Mouse (Mus musculus): ENCODE measurements around the gene Kdm5b.

The Kdm5b gene

DNA sequence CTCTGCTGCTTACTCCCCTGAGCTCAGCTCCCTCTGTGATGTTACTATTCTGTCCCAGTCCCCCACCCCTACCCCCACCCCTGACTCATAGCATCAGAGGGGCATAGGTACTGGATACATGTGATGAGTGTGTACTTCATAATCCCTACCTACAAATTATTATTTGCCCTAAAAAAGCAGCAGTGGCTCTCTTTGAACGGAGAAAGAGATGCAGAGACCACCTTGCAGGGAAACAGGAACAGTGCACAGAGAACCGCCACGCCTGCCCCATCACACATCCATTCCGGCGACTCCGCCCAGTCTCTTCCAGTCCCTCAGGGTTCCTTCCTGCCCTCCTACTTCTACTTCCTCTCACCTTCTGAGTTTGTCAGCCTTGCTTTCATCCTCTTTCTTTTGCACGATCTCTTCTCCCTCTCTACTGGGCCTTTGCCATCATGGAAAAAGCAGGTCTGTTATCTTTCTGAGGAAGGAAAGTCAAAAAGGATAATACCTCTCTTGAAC is 10.3 kb upstream of the Kdm5b start, which contains the start of gene Mgat4e:
Mgat4e (minus strand) TSS at position 51 of the 501 bp plus-strand sequence.
- no peak for DNase-seq (ENCODE audit: low spot score in 2 of 2)

DNA sequence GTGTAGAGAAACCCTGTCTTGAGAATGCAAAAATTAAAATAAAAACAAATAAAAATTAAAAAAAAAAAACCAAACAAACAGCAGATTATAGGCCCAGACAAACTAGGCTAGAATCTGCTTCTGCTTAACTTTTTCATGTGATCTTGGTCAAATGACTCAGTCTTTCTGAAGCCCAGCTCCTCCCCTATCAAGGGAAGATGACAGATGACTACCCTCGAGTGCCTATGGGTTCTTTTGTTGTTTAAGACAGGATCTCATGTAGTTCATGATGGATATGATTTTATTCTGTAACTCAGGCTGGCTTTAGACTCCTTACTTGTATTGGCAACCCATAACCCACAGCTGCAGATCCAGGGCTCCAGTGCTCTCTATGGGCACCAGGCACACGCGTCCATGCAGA is 8.1 kb upstream of the Kdm5b start:
- DNase-seq (ENCODE audit: low spot score in 2 of 2), result no peak

DNA sequence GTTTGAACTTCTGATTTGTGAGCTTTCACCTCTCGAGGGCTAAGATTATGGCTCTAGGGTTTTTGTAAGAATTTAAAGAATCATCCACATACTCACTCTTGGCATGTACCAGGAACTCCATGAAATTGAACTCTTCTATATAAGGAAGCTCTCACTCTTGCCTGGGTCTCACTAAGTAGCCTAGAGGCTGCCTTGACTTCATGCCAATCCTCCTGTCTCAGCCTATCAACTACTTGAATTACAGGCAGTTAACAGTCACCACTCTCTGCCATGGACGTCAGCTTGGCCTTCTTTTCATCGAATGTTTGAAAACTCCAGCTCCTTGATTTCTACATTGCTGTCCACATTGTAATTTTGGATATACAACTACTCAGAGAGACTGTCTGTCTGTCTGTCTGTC is 7.6 kb upstream of the Kdm5b start:
- DNase-seq (ENCODE audit: low spot score in 2 of 2), result no peak

DNA sequence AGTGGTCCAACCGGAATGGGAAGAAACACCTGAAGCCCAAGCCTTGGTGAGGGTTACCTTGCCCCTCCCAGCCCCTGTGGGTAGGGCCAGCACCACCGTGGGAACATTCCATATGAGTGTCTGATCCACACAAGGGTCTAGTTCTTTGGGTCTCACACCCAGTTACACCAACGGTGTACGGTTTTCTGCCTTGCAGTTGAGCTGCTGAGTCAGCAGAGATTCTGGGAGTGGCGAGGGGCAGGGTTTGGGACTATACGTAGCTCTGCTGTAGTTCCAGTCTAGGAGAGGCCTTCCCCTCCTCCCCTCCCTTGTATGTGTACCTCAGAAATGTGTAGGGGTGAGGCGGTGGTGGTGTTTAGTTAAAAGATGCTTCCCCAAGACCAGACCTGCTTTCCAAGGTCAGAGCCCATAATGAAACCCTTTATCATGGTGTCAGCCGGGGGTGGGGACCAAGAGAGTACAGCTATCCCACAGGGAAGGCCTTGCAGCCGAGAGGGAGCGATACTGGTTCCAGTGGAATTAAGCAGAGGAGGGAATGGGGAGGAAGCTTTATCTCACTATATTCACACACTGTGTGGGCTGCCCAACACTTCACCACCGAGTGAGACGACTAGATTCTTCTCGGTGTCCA is 4.6 kb upstream of the Kdm5b start:
- DNase-seq (ENCODE audit: low spot score in 2 of 2), result peak in 1 of 2 experiments; percentile 58

DNA sequence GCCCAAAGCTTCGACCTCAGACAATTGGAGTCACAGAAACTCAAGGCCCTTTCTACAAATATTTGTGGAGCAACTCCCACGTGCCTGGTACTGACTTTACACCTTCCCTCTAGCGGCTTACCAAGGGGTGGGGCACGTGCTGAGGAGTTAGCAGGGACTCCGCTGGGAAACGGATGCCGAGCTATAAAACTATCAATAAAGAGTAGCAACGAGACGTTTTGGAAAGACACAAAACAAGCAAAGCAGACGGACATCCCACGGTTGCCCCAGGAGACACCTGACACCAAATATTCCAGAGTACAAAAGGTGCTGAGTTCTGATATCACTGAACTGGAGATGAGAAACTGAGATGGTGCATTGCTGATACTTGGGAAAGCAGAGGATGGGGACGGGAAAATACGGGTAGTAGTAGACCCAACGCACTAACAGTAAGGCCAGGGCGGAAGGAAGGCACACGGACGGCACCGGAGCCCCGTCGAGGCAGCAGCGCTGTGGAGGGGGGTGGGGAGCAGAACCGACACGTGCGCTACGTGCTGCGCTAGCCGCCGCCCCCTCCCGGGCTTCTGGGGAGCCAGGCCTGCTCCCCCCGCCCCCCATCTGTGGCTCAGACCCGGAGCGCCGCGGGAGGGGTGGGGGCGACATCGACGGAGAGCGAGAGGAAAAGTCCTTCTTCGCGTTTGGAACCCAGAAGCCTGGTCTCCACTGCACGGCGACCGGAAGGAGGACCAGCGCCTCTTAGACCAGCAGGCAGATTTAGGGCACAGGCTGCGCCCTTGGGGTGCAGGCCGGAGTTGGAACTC is 3.9 kb upstream of the Kdm5b start:
- DNase-seq (ENCODE audit: low spot score in 2 of 2), result peak; percentile 74 to 76

DNA sequence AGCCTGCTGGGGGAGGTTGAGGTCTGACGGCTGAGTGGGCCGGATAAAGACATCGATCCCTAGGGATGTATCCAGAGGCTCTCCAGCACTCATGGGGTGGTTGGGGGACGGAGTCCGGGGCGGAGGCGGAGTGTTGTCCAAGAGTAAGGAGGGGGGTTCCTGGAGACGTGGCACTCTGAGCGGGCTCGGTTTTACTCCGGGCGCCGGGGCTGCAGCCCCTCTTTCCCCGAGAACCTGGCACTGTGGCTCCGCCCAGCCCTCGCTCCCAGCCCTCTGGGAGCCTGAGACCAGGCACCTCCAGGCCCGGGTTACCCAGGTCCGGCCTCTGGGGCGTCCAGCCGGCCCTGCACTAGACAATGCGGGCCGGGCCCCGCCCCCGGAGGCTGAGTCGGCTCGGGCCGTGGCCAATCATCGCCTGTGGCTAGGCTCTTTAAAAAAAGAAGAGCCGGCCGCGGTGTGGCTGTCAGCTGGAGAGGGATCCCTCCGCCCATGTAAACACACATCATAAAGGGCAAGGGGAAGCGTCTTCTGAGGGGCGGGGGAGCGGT is 3.2 kb upstream of the Kdm5b start:
- peak; percentile 94 to 96 for DNase-seq (ENCODE audit: low spot score in 2 of 2)

DNA sequence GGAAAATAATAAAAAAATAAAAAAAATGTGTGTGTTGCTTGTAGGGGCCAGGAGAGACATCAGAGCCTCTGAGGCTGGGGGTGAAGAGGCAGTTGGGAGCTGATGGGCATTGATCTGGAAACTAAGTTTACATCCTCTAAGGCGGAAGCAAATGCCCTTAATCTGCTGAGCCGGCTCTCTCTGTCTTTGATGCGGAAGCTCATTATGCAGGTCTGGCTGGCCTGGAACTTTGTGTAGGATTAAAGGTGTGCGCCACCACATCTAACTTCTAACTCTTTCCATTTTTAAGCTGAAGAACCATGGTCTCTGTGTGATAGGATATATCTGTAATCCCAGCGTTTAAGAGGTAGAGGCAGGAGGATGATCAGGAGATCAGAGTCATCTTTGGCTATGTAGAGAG is 1.5 kb upstream of the Kdm5b start:
- no peak for DNase-seq (ENCODE audit: low spot score in 2 of 2)

DNA sequence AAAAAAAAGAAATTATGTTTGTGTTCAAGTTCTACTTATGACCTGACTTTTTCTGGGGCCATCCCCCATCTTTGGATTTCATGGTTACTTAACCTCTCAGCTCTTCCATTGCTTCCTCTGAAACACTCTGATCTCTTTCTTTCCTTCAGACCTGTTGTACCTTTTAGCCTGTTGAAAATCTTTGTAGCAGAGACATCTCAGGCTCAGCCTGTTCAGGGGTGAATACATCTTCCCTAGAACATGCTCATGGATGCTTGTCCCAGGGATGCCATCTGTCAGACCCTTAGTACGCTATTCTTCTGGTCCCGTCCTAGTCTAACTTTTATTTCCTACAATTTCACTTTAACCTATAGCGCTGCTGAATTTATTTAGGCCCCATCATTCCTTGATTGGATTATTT is 745 bp upstream of the Kdm5b start:
- no peak for DNase-seq (ENCODE audit: low spot score in 2 of 2)

DNA sequence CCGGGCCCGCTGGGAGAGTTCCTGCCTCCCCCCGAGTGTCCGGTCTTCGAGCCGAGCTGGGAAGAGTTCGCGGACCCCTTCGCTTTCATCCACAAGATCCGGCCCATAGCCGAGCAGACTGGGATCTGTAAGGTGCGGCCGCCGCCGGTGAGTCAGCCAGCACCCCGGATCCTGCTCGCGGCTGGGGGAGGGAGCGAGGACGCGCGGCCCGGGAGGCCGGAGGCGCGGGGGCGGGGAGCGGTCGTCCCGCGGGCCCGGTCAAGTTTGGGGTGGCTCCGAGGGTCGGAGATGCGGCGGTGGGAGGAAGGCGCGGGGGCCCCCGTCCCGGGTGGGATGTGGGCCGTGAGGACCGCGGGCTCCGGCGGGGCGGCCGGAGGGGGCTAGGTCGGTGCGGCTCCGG is 425 bp downstream of the Kdm5b start:
- DNase-seq (ENCODE audit: low spot score in 2 of 2), result no peak

DNA sequence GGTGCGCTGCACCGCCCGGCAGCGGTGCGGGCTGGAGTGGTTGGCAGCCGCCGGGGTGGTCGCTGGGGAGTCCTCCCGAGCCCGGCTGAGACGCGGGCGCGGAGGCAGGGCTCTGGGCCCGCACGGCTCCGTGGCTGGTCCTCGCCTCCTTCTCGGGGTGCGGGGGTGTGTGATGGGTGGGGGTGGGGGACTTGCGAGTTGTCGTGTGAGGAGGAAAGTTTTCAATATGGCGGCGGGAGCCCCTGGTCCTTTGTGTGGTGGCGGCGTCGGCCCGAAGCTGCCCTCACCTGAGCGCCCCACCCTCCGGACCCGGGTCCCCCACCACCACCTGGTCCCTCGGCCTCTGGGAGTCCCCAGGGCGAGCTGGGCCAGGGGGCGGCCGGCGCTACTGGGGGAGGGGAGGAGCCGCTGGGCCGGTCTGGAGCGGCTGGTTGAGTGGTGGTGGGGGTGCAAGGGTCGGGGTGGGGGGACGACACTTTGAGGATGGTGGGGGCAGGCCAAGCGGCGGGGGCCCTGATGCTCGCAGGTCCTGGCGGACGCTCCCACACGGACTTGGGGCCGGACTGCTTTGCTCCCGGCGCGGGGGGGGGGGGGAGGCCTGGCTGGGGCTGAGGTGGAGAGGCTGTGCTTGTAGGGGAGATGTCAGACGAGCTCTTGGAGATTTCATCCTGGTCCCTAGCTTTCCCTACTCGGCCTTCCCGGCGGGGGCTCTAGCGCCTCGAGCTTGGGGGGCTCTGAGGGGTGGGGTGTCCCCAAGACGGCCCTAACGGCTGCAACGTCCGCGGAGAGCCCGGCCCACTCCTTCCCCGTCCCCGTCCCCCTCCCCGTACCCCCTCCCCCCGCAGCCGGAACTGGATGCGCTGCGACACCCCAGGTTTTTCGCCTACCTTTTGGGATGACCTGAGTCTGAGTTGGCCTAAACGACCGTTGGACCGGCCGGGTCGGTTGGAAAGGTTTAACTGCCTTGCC is 1.1 kb downstream of the Kdm5b start:
- DNase-seq (ENCODE audit: low spot score in 2 of 2), result peak in 1 of 2 experiments; percentile 36

DNA sequence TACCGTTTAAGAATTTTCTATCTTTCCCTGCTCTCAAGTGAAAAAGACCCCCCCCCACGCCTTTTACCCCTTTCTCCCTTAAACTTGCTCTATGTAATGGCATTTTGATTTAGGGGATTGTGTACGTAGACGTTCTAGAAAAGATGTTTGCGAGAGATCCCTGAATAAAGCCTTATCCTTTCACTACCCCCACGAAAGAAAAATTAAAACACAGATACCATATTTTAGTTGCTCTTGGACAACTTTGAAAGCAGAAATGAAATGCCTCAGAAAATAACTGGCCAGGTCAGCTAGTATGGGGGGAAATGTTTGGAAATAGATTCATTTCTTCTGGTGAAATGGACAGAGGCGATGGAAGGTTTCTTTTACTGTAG is 1.8 kb downstream of the Kdm5b start:
- DNase-seq (ENCODE audit: low spot score in 2 of 2), result no peak

DNA sequence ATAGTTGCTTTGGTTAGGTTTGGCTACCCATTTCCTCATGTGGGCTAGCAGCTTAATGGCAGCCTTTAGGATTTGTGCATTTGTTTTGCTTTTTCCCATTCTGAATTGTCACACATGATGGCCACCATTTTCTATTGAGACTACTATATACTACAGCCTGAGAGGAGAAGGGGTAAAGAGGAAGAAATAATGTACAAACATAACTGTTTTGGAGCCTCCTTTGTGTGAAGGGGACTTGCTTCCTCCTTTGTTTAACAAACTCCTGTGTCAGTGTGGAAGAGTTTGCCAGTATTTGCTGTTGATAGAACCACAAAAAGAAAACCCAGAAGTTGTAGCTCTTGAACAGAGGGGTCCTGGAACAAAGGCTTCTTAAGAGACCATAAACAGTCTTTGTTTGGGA is 2.5 kb downstream of the Kdm5b start:
- DNase-seq (ENCODE audit: low spot score in 2 of 2), result no peak

DNA sequence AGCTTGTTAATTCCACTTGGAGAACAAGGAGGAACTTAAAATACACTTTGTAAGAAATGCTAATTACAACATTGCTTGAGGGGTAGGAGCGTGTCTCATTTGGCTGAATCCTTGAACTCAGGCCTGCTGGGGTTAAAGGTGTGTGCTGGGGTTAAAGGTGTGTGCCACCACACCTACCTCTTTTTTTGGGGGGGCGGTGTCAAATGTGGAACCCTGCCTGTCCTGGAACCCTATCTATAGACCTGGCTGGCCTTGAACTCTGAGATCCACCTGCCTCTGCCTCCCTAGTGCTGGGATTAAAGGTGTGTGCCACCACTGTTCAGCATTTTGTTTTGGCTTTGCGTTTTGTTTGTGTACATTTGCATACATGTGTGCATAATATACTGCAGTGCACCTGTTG is 3.8 kb downstream of the Kdm5b start:
- DNase-seq (ENCODE audit: low spot score in 2 of 2), result no peak

DNA sequence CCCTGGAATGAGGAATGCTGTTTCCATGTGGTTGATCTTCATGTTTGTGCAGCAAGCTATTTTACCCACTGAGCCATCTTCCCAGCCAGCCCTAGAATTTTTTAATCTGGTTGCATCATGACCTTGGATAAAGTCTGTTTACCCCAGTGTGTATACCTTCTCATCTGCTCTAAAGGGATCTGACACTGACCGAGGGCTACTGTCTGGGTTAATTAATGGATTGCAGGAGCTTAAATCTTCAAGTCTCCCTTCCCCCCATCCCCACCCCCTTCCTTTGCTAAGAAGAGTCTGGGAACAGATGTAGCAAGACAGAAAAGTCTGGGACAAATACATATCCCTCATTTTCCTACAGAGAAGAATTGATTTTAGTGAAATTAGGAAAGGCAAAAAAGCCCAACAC is 7.5 kb downstream of the Kdm5b start:
- no peak for DNase-seq (ENCODE audit: low spot score in 2 of 2)

DNA sequence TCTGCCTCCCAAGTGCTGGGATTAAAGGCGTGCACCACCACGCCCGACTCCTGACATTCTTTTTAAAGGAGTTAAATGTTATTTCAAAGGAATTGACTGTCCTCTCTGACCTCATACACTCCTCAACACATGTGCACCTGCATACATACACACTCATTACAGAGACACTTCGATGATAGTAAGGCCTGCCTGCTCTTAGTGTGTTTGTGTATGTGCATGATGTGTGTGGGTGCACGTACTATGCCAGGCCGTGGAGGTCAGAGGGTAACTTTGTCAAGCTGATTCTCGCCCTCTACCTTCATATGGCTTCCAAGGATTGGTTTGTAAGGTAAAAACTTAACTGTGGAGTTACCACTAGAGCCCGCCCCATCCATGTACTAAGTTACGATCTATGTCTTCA is 10.2 kb downstream of the Kdm5b start:
- no peak for DNase-seq (ENCODE audit: low spot score in 2 of 2)

DNA sequence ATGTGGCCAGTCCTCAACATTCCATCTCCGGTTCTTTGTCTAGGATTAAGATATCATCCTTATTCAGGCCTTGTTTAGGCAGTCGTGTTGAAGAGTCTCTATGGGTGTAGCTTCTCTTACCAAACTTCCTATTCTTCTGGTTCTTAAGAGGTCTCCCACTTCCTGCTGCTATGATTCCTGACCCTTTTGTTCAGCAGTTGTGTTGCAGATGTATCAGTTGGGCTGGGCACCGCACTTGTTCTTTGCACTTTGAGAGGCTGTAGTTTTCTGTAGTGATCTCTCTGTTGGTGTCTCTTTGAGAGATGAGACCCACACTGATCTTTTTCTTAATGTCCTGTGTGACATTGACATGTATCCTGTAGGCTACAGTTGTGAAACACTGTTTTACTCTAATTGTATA is 10.7 kb downstream of the Kdm5b start:
- no peak for DNase-seq (ENCODE audit: low spot score in 2 of 2)

DNA sequence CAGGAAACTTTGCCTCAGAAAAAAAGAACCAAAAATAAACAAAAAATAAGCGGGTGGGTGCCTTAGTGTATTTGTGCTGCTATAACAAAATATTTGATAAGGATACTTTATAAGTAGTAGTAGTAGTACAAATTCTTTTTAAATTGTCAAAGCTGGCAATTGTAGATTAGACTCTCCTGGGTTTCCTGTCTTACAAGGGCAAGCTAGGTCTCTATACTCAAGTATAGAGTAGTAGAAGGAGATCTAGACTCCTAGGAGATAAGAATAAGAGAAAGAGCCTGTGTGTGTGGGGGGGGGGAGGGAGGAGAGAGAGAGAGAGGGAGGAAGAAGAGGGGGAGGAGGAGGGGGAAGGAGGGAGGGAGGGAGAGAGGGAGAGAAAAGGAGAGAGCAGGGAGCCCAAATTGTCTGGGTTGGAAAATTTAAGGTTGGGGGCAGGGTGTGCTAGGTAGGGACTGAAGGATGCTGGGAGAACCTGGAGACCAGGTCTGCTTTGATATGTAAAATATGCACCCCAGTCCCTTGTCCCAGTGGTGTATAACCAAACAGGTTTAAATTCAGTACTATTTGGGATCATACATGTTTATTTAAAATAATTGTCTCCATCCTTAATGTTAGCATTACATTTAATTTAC is 13.4 kb downstream of the Kdm5b start:
- no peak for DNase-seq (ENCODE audit: low spot score in 2 of 2)

DNA sequence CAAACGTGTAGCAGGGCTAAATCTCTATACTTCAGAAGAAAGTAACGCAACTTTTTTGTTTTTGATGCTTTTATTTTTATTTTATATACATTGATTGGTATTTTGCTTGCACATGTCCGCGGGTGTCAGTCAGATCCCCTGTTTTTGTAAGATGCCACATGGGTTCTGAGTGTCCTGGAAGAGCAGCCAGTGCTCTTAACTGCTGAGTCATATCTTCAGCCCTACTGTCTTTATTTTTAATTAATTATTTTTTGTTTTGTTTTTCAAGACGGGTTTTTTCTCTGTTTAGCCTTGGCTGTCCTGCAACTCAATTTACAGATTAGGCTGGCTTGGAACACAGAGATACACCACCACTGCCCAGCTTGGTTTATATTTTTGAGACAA is 14.0 kb downstream of the Kdm5b start:
- no peak for DNase-seq (ENCODE audit: low spot score in 2 of 2)

DNA sequence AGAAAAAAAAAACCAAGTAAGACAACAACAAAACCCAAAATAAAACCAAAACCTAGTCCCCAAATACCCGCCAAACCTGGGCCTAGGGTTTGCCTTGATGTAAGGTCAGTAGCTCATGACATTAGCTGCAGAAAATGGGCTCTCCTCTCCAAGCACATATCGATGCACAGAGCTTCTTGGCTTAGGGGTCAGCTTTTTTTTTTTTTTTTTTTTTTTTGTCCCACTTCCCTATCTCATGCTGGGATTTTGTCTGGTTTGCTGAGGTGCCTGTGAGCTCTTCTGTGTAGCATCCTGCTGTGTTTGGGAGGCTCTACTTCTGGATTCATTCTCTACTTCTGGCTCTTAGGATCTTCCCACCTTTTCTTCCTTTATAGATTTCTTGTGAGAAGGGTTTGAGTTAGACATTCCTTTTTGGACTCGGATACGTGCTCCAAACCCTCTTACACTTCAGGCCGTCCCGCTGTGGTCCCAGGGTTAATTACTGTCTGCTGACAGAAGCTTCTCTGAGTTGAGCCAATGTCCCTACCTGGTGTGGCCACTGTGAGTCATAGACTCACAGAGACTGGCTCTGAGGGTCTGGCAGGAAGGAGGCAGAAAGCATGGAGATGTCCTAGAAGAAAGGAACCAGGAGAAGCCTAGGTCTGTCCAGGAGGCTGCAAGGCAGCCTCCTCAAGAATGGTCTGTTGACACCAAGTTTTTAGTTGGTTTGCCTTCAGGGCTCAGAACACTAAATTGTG is 17.6 kb downstream of the Kdm5b start:
- no peak for DNase-seq (ENCODE audit: low spot score in 2 of 2)

DNA sequence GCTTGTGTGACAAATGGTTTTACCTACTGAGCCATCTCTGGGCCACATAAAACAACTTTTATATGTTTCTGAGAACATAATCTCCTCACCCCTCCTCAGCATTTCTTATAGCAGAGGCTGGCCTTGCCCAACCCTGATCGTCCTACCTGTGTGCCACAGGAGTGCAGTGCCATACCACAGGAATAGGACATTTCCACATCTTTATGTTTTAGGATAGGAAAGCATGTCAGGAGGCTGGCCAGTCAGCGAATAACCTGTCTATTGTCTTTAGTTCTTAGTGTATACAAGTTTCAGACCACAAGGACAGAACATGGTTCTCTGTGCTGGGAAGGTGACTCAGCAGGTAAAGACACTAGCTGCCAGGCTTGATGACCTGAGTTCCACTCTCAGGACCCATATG is 20.8 kb downstream of the Kdm5b start:
- DNase-seq (ENCODE audit: low spot score in 2 of 2), result no peak

DNA sequence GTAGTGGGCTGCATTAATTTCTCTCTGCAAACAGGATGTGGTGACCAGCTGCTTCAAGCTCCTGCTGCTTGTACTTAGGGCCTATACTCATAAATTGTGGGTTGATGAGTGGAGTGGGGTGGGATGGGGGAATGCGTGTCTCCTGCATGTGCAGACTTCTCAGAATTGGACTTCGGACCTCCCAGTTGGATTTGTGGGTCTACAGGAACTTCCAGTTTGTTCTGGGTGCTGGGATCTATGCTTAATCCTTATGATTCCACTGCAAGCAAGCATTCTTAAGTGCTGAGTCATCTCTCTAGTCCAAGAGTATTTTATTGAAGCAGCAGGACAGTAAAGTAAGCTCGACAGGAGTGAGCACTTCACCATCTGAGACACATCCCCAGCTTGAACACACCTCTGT is 23.6 kb downstream of the Kdm5b start:
- DNase-seq (ENCODE audit: low spot score in 2 of 2), result no peak

All from urinary bladder, postnatal 4 days (tissue).